Mouse (Mus musculus) monocyte, adult 2 months (primary cell): Measurements from ENCODE around the gene Calcoco1.
A peak's percentile ranks its signal among the peaks of the same experiment; 100 is the strongest.

ENCODE experiments used
- DNase-seq, 2 experiments: peaks; one replicate each; pipeline ENCODE4 v3.0.0; 2022; ENCODE audit warnings: low spot score in 2 of 2, low read depth in 1 of 2

Gene Calcoco1

DNA sequence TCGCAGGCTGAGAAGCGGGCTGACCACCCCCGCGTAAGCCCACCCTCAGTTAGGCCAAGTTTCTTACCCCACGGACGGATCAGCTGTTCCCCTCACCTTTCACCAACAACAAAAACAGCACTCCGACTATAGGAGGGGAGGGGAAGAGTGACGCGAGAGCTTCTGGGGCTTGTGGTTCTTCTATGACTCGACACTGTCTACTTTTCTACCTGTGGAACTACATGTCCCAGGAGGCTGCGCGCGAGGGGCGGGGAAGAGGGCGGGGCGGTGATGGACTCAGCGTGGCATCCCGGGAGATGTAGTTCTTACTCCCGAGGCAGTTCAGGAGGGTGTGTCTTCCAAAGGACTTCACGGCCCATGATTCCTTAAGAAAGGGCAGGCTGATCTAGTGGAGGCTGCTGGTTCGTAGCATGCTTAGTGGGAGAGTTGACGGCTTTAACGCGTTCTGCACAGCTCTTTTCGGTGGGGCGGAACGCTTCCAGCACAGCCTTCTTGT is at the start of gene Calcoco1:
Gene Calcoco1 (minus strand): TSS at position 199 of the 496 bp plus-strand sequence.
- peak; percentile 70 to 89 for DNase-seq

DNA sequence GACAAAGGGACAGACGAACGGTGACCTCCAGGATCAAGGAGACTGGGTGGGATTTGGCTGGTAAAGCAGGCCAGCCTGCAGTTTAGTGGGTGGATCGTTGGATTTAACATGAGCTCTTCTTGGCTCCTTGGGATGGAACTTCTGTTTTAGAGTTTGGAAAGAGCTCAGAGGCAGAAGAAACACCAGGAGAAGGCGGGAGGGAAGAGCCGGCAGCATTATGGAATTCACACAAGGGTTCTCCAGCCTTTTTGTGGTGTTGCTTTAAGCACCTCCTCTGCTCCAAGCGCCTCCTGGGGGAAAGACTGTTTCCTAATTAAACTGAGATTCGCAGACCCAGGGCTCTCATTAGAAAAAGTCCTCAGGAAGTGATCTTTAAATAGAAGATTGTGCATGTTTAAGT is 48.9 kb upstream of the Calcoco1 start:
- DNase-seq: no peak

DNA sequence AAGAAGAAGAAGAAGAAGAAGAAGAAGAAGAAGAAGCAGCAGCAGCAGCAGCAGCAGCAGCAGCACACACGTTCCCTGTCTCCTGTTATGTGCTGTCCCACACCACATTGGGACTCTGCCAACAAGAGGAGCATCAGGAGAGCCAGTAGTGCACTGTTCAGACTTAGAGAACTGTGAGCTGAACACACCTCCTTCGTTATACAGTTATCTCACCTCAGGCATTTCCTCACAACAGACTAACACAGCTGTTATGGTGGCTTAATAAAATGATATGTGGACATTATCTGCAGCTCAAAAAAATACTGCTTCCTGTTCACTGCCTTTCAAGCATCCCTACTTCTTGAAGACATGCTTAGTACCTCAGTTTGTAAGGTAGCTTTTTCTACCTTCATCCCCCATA is 43.2 kb upstream of the Calcoco1 start:
- no peak for DNase-seq

DNA sequence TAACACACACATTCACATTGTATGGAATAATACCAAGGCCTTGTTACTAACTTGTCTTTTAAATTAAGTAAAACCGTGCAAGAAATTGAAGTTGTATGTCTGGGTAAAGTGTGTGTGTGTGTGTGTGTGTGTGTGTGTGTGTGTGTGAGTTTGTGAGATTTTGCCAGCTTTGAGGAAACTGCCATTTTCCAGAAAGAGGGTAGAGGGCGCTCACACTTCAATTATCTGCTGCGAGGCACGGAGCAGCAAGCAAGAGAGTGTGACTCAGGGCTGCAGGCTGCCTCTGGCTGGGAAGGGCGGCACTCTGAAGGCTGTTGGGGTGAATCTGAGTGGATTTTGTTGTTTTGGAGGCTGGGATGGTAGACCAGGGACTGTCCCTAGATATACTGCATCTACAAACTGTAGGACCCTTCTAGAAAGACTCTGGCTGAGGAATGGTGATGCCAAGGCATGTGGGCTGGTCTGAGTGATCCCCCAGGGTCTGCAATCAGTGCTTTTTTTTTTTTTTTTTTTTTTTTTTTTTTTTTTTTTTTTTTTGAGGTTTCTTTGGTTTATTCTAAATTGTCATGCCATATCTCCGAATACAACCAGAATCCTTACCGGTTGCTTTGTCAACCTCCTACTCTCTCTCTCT is 39.9 kb upstream of the Calcoco1 start:
- DNase-seq: no peak

DNA sequence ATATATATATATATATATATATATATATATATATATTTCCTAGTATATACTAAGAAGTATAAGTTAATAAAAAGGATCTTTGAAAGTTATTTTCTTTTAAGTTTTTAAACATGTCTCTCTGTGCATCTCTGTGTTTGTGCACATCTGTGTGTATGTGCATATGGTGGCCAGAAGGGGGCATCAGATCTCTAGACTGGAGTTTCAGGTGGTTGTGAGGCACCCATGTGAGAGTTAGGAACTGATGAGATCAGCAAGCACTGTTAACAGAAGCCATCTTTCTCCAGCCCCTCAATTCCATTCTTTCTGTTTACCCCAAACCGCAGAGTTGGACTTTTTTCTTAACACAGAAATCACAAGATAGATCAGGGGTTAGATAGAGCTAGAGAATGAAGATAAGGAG is 35.7 kb upstream of the Calcoco1 start:
- DNase-seq: no peak

DNA sequence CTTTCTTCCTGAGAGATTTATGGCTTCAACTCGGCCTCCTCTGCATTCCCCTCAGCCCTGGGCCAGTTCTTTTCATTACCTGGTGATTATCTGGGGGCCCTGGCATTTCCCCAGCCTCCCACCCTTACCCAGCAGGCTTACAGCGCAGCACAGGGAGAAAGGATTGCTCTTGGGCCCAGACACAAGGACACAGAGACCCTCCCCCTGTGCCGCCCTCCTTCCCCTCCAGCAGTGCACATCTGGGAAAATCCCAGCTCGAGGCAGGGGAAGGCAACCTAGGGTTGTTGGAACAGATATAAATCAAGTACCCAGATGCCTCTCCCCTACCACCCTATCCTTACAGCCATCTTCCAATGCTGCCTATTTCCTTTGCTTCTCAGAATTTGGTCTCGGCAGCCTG is 33.1 kb upstream of the Calcoco1 start:
- no peak for DNase-seq

DNA sequence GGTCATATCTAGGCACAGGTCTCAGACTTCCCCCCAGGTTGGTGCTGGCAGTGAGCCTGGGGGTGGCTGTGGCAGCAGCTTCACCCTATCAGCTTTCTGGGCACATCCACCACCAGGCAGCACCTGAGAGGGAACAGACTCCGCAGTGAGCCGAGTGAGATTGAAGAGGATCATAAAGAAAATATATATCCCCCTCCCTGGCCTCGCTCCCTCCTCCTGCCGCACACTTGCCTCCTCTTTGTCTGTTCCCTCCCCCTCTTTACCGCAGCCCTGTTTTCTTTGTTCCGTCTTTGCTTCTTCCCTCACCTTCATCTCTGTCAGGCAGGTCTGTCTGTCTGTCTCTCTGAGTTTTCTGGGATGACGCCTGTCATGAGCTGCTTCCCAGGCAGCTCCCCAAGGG is 32.4 kb upstream of the Calcoco1 start:
- no peak for DNase-seq

DNA sequence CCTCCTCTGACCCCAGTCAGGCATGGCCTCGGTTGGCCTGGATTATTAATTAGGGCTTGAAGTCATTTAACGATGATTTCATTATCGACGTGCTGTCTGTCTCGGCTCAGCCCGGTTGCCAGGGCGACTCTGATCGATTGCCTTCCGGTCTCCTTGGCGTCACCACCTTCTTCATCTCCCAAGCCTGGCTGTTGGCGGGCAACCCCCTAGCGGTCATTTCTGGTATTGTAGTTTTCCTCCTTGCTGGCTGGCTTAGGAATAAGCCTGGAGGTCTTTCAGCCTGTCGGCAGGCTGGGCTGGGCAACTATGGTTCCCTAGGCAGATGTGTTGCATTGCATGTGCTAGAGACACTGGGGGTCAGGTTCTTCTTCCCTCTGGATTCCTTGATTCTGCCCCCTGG is 31.2 kb upstream of the Calcoco1 start:
- peak in 1 of 2 experiments; percentile 30 for DNase-seq

DNA sequence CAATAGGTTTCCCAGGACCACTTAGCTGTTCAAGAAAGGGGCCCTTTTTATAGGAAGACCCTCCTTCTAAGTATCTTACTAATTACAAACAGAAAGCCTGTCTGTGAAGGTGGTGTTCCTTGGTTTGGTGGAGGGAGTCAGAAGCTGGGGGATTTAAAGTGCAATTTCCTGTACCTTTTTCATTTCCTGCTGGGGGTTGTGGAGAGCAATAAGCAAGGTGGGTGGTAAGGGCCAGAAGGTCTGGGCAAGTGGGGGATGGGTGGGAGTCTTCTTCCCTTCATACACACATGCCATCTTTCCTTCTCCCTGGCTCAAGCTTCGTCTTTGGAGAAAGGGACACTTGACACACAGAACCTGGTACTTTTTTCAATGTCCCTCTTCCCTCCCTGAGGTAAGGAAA is 30.2 kb upstream of the Calcoco1 start:
- no peak for DNase-seq

DNA sequence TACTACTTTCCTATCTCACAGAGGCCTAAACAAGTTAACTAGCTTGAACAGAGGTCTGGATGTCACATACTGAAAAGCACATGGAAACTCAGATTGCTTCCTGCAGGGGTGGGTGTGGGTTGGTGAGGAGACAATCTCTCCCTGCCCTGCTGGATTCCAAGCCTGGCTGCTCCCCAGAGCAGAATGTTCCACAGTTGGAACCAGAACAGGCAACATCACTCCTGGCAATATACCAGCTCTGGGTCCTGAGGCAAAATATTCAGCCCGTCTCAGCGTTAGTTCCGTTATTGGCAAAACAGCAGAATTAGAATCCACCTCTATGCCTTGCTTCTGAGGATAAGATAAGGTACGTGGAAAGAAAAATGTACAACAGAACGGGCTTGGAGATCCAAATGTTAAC is 28.3 kb upstream of the Calcoco1 start:
- no peak for DNase-seq

DNA sequence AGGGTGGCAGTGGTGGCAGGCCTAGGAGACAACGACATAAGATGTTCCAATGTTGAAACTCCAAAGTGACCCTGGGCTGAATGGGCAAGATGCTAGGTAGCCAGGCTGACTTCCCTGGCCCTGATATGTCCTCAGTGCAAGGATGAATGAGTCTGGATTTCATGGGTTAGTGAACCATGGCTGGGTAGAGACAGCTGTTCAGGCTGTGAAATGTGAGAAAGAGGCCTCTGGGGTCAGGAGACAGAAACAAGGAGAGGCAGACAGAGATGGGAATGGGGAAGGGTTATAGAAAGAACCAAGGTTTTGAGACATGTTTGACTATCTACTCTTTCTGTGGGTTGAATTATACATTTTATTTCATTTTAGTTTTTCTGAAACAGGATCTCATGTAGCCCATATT is 27.1 kb upstream of the Calcoco1 start:
- DNase-seq: no peak

DNA sequence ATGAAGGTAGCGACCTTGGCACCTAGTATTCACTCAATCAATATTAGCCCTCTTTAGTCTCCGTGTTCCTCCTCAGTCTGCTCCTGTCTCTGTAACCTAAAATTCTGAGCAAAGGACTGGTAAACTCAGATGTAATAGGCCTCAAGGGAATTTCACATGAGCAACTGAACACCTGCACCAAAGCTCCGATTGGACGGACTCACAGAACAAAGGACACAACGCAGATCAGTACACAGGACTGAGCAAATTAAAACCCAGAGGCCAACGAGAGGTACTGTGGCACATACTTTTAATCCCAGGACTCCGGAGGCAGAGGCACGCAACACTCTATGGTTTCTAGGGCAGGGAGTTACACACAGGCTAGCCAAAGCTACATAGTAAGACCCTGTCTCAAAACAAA is 25.9 kb upstream of the Calcoco1 start:
- no peak for DNase-seq

DNA sequence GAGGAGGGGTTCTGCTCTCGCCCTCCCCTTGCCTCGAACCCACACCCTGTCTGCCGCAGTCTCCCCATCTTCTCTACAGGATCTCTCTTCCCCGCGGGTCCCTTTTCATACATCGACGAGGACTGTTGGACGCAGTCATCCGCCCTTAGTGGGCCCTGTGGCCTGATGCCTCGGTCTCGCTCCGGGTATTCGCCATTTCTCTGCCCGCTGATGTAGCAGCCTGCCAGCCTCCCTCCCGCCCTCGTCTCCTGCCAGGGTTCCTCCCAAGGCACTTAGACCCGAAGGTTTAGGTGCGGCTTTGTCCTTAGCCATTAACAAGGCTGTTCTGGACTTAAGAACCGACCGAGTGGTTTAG is 25.3 kb upstream of the Calcoco1 start:
- DNase-seq: no peak

DNA sequence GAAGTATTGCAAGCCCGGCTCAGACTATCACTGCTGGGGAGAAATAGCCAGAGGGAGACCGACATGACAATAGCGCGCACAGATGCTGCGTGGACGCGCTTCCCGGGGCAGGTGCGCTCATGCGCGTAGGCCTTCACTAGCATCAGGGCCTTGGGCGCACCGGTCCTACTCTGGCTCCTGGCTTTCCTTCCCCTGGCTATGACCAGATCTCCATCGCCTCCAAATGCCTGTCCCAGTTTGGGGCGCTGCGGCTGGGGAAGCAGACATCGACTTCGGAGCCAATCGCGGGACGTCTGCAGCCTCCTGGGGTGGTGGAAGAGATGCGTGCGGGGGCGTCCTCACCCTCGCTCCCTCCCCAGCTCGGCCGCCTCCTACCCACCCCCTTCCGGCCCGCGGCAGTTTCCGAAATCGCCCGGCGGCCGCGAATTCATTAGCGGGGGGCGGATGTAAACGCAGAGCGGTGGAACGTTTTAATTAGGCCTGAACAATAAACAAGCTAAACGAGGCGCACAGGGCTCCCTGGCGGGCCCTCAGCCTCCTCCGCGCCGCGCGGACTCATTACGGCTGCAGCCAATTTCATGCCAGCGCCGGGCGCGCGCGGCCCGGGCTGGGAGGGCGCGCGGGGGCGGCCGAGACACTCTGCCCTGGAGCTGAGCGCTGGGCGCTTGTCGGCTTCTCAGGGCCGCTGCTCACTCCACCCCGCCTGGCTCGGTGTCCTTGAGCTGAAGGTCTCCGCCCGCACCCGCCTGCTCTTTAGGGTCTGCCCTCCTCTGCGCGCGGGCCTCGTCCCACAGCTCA is 24.7 kb upstream of the Calcoco1 start:
- DNase-seq: no peak

DNA sequence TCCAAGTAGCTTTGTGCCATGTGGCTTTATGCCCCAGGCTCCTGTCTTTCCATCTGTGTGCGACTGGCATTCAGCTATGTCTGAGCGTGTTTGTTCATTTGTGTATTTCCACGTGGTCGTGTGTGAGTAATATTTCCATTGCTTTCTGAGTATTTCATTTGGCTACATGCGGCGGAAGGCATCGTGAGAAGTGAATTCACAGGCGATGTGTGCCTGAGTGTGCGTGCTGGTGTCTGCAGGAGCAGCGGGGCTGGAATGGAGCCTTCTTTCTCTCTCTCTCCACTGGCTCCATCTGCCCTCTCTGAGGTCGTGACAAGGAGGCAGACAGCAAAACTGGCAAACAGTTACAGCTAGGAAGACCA is 24.1 kb upstream of the Calcoco1 start:
- no peak for DNase-seq

DNA sequence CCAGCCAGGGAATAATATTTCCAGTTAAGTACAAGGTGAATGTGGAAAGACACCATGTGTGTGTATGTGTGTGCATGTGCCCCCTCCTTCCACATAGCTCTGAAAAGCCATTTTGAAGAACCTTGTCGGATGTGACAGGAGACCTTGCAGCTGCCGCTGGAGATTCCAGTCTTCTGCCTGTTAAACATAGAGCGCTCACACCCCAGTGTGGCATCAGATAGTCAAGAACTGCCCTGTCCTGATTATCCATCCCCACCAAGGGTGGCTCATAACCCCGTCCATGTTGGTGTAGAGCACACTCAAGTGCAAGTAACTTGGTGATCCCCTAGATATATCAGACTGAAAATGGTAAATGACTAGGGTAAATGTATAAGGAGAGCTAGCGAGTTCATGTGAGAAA is 23.4 kb upstream of the Calcoco1 start:
- no peak for DNase-seq

DNA sequence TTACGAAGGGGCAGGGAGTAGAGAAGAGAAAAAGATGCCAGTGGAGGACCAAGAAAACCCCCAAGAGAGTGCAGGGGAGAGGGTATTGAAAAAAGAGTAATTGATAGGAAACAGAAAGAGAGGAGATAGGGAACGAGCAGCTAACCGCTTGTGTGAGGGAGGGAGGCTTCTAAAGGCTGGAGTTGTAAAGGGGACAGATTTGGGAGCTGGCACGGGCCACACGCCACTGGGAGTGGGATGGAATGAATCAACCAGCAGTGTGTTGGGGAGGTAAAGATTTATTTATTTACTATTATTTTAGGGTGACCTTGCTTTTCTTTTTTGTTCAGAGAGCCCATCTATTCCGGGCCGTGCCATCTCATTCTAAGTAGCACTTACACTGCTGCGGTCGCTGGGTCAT is 22.9 kb upstream of the Calcoco1 start:
- DNase-seq: no peak

DNA sequence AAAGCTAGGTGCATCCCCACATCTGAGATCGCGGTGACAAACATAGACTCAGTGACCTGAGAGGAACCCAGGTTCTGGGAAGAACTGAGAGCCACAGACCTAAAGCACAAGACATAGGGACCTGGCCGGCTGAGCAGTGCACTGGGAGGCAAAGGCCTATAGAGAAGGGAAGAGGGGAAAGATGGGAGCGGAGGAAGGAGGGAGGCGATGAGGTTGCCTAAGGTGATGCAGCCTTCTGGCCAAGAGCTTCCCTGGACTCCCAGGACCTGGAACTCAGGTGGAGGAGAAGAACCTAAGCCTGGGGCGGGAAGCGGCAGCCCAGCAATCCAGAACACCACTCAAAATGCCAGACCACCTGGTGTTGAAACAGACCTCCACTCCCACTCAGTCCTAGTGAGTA is 22.4 kb upstream of the Calcoco1 start:
- DNase-seq: no peak

DNA sequence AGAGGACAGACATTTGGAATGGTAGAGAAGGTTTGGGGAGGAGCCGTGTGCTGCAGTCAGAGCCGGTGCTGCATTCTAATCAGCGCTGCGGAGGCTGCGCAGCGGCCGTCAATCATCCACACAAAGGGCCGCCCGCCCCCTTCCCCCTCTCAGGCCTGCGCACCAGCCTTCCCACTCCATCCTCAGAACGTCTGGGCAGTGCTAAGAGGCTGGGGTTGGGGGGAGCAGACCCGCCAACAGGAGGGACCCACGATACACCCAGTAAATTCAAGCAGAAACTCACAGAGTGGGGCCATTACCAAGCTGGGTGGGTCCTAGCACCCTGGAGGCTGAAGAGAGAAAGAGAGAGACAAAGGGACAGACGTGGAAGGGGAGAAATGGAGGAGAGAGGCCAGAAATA is 22.0 kb upstream of the Calcoco1 start:
- DNase-seq: no peak

DNA sequence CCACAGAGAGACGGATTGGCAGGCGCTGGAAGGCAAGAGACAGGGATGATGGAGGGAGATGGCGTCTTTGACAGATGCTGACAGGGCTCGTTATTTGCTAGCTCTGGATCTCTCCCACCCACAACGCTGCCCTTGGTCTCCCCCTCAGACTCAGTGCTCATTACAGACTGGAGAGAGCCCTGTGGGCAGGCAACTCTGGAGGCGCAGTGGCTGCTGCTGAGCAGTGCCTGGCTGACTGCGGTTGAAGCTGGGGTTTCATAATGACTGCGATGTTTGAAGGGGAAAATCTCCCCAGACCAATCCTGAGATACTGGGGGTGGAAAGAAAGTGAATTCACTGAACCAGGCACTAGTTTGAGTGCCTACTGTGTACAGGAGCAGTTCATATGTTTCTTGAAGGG is 21.2 kb upstream of the Calcoco1 start:
- no peak for DNase-seq

DNA sequence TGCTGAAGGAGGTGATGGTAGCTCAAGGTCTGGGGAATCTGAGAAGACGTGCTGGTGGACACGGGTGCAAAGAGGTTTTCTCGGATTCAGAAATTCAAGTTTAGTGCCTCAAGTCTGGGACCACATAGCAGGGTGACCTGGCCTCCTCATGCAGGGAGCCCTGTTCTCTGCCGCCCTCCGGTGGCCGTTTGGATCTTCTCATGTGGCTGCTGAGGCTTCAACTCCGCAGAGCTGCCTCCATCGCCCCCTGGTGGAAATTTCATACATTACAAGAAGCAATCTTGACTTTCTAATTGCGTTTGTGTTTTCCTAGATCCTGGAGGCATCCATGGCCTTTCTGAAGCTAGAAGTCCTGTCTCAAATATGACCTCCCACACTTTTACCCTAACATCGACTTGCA is 20.6 kb upstream of the Calcoco1 start:
- peak; percentile 59 to 80 for DNase-seq

DNA sequence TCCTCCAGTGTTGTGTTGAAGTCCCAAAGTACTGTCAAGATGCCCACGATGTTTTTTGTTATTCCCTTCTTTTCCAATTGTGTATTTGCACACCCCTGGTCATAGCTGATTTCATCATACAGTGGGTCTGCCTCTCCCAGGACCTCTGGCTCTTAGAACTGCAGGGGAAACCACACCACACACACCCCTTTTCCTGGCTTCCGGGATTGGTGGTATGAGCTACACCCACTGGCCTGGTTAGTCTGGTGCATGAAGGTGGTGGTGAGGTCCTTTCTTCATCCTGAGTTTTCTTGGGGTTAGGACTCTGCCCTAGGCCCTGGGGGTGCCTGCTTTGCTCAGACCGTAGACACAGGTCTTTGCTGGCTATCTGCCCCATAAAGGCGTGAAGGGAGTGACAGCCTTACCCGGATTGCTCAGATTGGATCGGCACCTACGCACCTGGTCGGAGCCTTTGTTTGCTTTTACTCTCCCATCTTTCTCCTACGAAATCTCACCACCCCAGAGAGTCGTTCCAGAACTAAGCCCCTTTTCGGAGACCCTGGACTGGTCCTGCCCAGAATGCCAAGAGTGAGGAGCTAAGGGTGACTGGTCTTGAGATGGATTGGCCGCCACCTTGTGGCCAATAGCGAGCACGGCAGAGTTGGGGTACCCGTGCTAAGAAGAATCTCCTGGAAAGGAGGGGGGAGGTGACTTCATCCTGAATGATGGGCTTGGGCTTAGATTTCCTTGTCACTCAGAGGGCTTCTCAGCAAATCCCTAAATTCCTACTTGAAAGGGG is 17.7 kb upstream of the Calcoco1 start:
- DNase-seq: no peak
